Mouse (Mus musculus): ENCODE measurements around the gene Clca3a2. TPM values are rescaled to one million over a fixed set of nuclear protein-coding genes. Genes with fewer than 3 reads are reported as not detected.
"Not testable (repeated sequence)": the region's sequence is repeated elsewhere in the genome, so short reads cannot be mapped to it uniquely, and the experiment has no call there.

Gene Clca3a2
- polyA plus RNA-seq, 2 experiments, result not detected

DNA sequence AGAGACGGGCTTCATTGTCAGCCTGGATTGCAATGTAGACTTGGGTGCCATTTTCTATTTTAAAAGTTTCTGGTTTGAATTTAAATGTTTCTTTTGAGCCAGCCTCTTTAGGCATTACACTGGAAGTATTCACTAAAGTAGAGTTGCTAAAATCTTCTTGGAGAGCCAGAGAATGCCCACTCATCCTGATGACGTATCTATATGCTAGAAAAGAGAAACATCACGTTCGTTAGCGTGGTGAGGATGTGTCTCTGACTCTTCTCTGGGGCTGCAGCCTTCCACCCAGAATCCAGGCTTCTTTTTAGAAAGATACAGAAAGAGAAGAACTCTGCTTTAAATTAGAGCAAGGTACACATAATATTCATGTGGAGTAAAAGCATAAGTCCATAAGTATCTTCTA is 4.0 kb upstream of the Clca3a2 start:
- no peak for ATAC-seq (ENCODE audit: insufficient read depth)
- no peaks in the 10 kb centered on the region for H3K9me3 ChIP-seq (ENCODE audit: control insufficient read depth, low read length)
- no peak overlapping the region for H3K4me2 ChIP-seq (ENCODE audit: low read depth)
- no peak overlapping the region for H3K27ac ChIP-seq
- TF ChIP-seq EP300 (IDR thresholded peaks at IDR 0.05; ENCODE audit: low read depth) (no peak), CTCF (IDR thresholded peaks at IDR 0.05; ENCODE audit: low read depth) (no peak)
- no peaks in the 10 kb centered on the region for H3K27me3 ChIP-seq (ENCODE audit: control insufficient read depth, insufficient read depth, low read length)
- H3K4me3 ChIP-seq (ENCODE audit: insufficient read depth in 1 of 2, low read depth in 2 of 2, low read length in 2 of 2), result no peak overlapping the region
- H3K9ac ChIP-seq (replicated peaks), result no peak overlapping the region
- DNase-seq (ENCODE audit: low read depth in 3 of 3, low spot score in 3 of 3), result no peak
- H3K36me3 ChIP-seq (replicated peaks; ENCODE audit: control insufficient read depth, insufficient read depth, low read depth), result no peaks in the 10 kb centered on the region
- WGBS (ENCODE audit: insufficient replicate concordance), result 62% methylated on average over 5 of the region's 5 CpGs
- no peaks in the 10 kb centered on the region for H3K4me1 ChIP-seq (replicated peaks; ENCODE audit: control insufficient read depth in 2 of 2, insufficient read depth in 2 of 2, low read length in 1 of 2)

DNA sequence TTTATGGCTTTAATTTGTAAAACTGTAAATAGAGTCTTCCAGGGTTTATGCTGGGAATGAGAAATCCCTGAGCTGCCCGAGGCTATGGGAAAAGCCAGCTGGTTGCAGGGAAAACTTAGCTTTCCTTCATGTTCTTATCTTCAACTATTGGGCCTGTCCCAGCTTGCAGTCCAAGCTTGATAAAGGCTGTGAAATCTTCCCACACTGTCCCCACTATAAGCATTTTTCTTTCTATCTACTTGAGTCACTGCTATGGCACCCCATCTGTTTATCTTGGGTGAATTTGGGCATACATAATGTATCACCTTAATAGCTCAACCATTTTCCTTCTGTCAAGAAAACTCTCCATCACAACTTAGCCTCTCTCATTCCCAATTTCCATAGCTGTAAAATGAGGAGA is 1.3 kb upstream of the Clca3a2 start:
- no peaks in the 10 kb centered on the region for H3K36me3 ChIP-seq (replicated peaks; ENCODE audit: control insufficient read depth, insufficient read depth, low read depth)
- no peak overlapping the region for H3K9ac ChIP-seq (replicated peaks)
- ATAC-seq (ENCODE audit: insufficient read depth) (no peak; the same call in 1 of the 2 replicates), DNase-seq (ENCODE audit: low read depth in 3 of 3, low spot score in 3 of 3) (no peak)
- no peaks in the 10 kb centered on the region for H3K4me1 ChIP-seq (replicated peaks; ENCODE audit: control insufficient read depth in 2 of 2, insufficient read depth in 2 of 2, low read length in 1 of 2)
- H3K4me2 ChIP-seq (ENCODE audit: low read depth), result no peak overlapping the region
- no peak overlapping the region for H3K27ac ChIP-seq
- no peak overlapping the region for H3K4me3 ChIP-seq (ENCODE audit: insufficient read depth in 1 of 2, low read depth in 2 of 2, low read length in 2 of 2)
- TF ChIP-seq EP300 (IDR thresholded peaks at IDR 0.05; ENCODE audit: low read depth) (0 out of 2 replicates have a peak, but pooled peaks have one; percentile 24), CTCF (IDR thresholded peaks at IDR 0.05; ENCODE audit: low read depth) (no peak)
- WGBS (ENCODE audit: insufficient replicate concordance), result 17% methylated on average over 1 of the region's 1 CpGs
- no peaks in the 10 kb centered on the region for H3K27me3 ChIP-seq (ENCODE audit: control insufficient read depth, insufficient read depth, low read length)
- H3K9me3 ChIP-seq (ENCODE audit: control insufficient read depth, low read length), result no peaks in the 10 kb centered on the region

DNA sequence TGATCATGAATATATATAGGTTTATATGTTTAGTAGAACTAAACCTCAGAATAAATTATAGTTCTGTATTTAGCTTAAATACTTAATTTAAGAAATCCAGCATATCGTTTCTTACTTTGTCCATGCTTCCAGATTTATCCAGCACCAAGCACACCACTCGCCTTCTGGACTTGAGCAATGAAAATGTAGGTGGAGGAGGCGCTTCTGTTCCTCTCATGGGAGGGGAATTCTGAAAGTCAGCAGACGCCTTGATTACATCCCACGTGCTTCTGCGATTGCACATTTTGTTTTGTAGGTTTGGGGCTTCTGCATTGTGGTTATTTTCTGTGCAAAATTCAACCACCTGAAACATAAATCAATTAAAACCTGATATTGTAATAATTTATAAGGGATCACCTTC is 6.0 kb downstream of the Clca3a2 start:
- 63% methylated on average over 6 of the region's 6 CpGs for WGBS (ENCODE audit: insufficient replicate concordance)
- H3K9me3 ChIP-seq (ENCODE audit: control insufficient read depth, low read length); H3K4me1 ChIP-seq (replicated peaks; ENCODE audit: control insufficient read depth in 2 of 2, insufficient read depth in 2 of 2, low read length in 1 of 2); H3K4me3 ChIP-seq (ENCODE audit: insufficient read depth in 1 of 2, low read depth in 2 of 2, low read length in 2 of 2); H3K36me3 ChIP-seq (replicated peaks; ENCODE audit: control insufficient read depth, insufficient read depth, low read depth); H3K9ac ChIP-seq (replicated peaks); H3K4me2 ChIP-seq (ENCODE audit: low read depth); H3K27me3 ChIP-seq (ENCODE audit: control insufficient read depth, insufficient read depth, low read length); H3K27ac ChIP-seq; DNase-seq (ENCODE audit: low read depth in 3 of 3, low spot score in 3 of 3); ATAC-seq (ENCODE audit: insufficient read depth): not testable (repeated sequence)

DNA sequence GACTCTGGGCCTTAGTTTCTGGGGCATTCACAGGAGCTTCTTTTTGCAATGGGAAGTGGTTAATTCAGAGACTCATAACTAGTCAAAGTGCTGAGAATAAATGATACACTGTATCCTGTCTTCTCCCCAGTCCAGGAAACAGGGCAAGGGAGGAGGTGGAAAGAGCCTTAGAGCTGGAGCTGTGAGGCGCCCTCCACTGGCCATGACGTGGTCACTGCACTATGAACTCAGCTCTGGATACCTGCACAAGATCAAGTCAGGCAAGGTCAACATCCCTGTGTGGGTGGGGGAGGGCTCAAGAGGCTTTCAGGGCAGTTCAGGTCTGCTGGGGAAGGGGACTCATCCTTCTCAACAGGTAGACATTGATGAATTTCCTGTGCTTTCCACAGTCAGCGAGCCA is 7.5 kb downstream of the Clca3a2 start:
- H3K9ac ChIP-seq (replicated peaks), result no peak overlapping the region
- H3K4me2 ChIP-seq (ENCODE audit: low read depth), result no peak overlapping the region
- no peaks in the 10 kb centered on the region for H3K9me3 ChIP-seq (ENCODE audit: control insufficient read depth, low read length)
- DNase-seq (ENCODE audit: low read depth in 3 of 3, low spot score in 3 of 3), result no peak
- no peak overlapping the region for H3K4me3 ChIP-seq (ENCODE audit: insufficient read depth in 1 of 2, low read depth in 2 of 2, low read length in 2 of 2)
- no peak for TF ChIP-seq EP300 (IDR thresholded peaks at IDR 0.05; ENCODE audit: low read depth)
- peak; percentile 45 for TF ChIP-seq CTCF (IDR thresholded peaks at IDR 0.05; ENCODE audit: low read depth)
- H3K27me3 ChIP-seq (ENCODE audit: control insufficient read depth, insufficient read depth, low read length), result no peaks in the 10 kb centered on the region
- H3K27ac ChIP-seq, result no peak overlapping the region
- 22% methylated on average over 3 of the region's 3 CpGs for WGBS (ENCODE audit: insufficient replicate concordance)
- H3K4me1 ChIP-seq (replicated peaks; ENCODE audit: control insufficient read depth in 2 of 2, insufficient read depth in 2 of 2, low read length in 1 of 2), result no peaks in the 10 kb centered on the region
- ATAC-seq (ENCODE audit: insufficient read depth), result no peak
- no peaks in the 10 kb centered on the region for H3K36me3 ChIP-seq (replicated peaks; ENCODE audit: control insufficient read depth, insufficient read depth, low read depth)

DNA sequence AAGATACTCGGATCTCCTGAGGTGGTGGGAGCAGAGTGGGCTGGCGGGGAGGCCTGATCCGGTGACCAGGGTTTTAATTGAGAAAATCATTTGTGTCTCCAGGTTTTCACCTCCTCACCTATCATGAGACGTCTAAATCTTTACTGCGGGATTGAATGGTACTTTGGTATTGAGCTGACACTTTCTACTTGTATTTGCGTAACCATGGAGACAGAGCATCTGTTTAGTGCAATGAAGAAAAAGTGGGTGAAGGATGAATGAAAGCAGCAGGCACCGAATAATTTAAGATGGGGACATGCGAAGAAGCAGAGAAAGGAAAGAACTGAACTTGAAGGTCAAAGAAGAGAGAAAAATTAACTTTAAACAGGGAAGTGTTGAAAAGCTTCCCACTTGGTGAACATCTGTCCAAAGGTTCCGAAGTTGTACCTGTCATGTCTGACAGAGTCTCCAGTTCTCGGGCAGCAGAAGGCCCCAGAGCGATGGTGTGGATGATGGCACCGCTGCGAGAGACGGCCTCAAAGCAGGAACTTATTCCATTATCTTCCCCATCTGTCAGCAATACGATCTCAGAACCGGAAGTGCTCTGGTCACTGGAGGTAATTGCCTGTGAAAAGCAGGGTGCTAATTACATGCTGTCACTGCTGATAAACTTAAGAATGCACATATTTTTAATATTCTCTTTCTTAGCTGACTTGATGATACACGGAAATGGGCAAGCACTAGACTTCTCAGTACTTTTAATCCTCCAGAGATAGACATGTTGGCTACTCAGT is 11.0 kb downstream of the Clca3a2 start:
- not testable (repeated sequence) for H3K4me1 ChIP-seq (replicated peaks; ENCODE audit: control insufficient read depth in 2 of 2, insufficient read depth in 2 of 2, low read length in 1 of 2); H3K27ac ChIP-seq; H3K4me3 ChIP-seq (ENCODE audit: insufficient read depth in 1 of 2, low read depth in 2 of 2, low read length in 2 of 2); H3K27me3 ChIP-seq (ENCODE audit: control insufficient read depth, insufficient read depth, low read length); H3K4me2 ChIP-seq (ENCODE audit: low read depth); H3K9ac ChIP-seq (replicated peaks); ATAC-seq (ENCODE audit: insufficient read depth); DNase-seq (ENCODE audit: low read depth in 3 of 3, low spot score in 3 of 3); H3K9me3 ChIP-seq (ENCODE audit: control insufficient read depth, low read length); H3K36me3 ChIP-seq (replicated peaks; ENCODE audit: control insufficient read depth, insufficient read depth, low read depth)
- WGBS (ENCODE audit: insufficient replicate concordance), result 54% methylated on average over 14 of the region's 17 CpGs

DNA sequence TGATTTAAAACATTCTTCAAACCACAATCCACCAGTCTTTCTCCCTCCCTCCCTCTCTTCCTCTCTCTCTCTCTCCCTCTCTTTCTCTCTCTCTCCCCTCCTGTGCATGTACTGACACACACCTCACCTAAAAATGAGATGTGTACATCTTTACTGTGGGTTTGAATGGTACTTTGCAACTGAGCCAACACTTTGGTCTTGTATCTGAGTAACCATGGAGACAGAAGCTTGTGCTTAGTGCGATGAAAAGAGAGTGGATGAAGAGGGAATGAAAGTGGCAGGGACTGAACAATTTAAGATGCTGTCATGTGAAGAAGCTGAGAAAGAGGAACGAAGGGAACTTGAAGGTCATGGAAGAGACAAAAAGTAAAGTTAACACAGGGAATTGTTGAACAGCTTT is 12.7 kb downstream of the Clca3a2 start:
- WGBS (ENCODE audit: insufficient replicate concordance), result 58% methylated on average over 2 of the region's 2 CpGs

More for the DNA sequence above, 12.7 kb downstream of the Clca3a2 start:
- H3K9me3 ChIP-seq (ENCODE audit: control insufficient read depth, low read length); ATAC-seq (ENCODE audit: insufficient read depth); H3K27me3 ChIP-seq (ENCODE audit: control insufficient read depth, insufficient read depth, low read length); H3K4me1 ChIP-seq (replicated peaks; ENCODE audit: control insufficient read depth in 2 of 2, insufficient read depth in 2 of 2, low read length in 1 of 2); H3K9ac ChIP-seq (replicated peaks); DNase-seq (ENCODE audit: low read depth in 3 of 3, low spot score in 3 of 3); H3K27ac ChIP-seq; H3K4me3 ChIP-seq (ENCODE audit: insufficient read depth in 1 of 2, low read depth in 2 of 2, low read length in 2 of 2); H3K4me2 ChIP-seq (ENCODE audit: low read depth); H3K36me3 ChIP-seq (replicated peaks; ENCODE audit: control insufficient read depth, insufficient read depth, low read depth): not testable (repeated sequence)
